Mouse (Mus musculus) stomach, embryonic 14.5 days (tissue): ENCODE measurements around the gene Aoc1. TPM values are rescaled to one million over a fixed set of nuclear protein-coding genes. Genes with fewer than 3 reads are reported as not detected.
"Not testable (repeated sequence)": the region's sequence is repeated elsewhere in the genome, so short reads cannot be mapped to it uniquely, and the experiment has no call there.

Experiments
- ATAC-seq: fragments of 200-750 bp; cut with Nextera tagmentation; 2 replicates; pipeline ENCODE4 v1.8.0; 2017; ENCODE audit warnings: low read depth, moderate TSS enrichment; ENCODE audit not compliant: insufficient number of reproducible peaks, insufficient read depth, low FRiP score
- H3K27ac ChIP-seq: fragments of 300-500 bp; sonication (generic); 2 replicates; pipeline ENCODE4 v1.5.1; 2014; ENCODE audit warnings: mild to moderate bottlenecking, low read length, moderate library complexity, mixed read lengths
- H3K27me3 ChIP-seq: fragments of 300-500 bp; sonication (generic); 2 replicates; pipeline ENCODE4 v1.6.1; 2014; ENCODE audit warnings: low read length, control low read depth, mixed read lengths; ENCODE audit not compliant: control insufficient read depth, insufficient read depth
- H3K36me3 ChIP-seq: fragments of 300-500 bp; sonication (generic); 2 replicates; pipeline ENCODE4 v1.6.1; 2014; ENCODE audit warnings: mild to moderate bottlenecking, control low read depth, low read length, moderate library complexity, mixed read lengths; ENCODE audit not compliant: control insufficient read depth, insufficient read depth
- H3K4me1 ChIP-seq: fragments of 300-500 bp; sonication (generic); 2 replicates; pipeline ENCODE4 v1.6.1; 2014; ENCODE audit warnings: low read length, control low read depth, mixed read lengths; ENCODE audit not compliant: control insufficient read depth, insufficient read depth
- H3K4me2 ChIP-seq: fragments of 300-500 bp; sonication (generic); replicated peaks from 2 replicates; pipeline ENCODE4 v1.6.1; 2014; ENCODE audit warnings: low read depth, low read length, control low read depth
- H3K4me3 ChIP-seq: fragments of 300-500 bp; sonication (generic); 2 replicates; pipeline ENCODE4 v1.5.1; 2014; ENCODE audit warnings: low read depth, low read length, control low read depth
- H3K9ac ChIP-seq: fragments of 300-500 bp; sonication (generic); replicated peaks from 2 replicates; pipeline ENCODE4 v1.6.1; 2014; ENCODE audit warnings: low read depth, mild to moderate bottlenecking, control low read depth, low read length, moderate library complexity, mixed read lengths
- H3K9me3 ChIP-seq: fragments of 300-500 bp; sonication (generic); 2 replicates; pipeline ENCODE4 v1.6.1; 2016; ENCODE audit warnings: low read depth, low read length, control low read depth; ENCODE audit not compliant: control insufficient read depth
- WGBS: fragments of 180-500 bp; shearing (Covaris S2); extraction: QIAGEN DNeasy Blood & Tissue Kit; methylation state at CpG from one replicate; pipeline ENCODE4 v1.1.7; 2014; 5-methylcytosine and 5-hydroxymethylcytosine counted together
- polyA plus RNA-seq: library from polyadenylated mRNA; unstranded; fragments of >200 nt; fragmentation: Nextera tagmentation; extraction: Ambion mirVana; gene quantifications from 2 replicates; pipeline ENCODE4 v1.2.1, GENCODE M21; 2014

Aoc1 gene
- polyA plus RNA-seq, 1 experiment from 2014 or later, result not detected

DNA sequence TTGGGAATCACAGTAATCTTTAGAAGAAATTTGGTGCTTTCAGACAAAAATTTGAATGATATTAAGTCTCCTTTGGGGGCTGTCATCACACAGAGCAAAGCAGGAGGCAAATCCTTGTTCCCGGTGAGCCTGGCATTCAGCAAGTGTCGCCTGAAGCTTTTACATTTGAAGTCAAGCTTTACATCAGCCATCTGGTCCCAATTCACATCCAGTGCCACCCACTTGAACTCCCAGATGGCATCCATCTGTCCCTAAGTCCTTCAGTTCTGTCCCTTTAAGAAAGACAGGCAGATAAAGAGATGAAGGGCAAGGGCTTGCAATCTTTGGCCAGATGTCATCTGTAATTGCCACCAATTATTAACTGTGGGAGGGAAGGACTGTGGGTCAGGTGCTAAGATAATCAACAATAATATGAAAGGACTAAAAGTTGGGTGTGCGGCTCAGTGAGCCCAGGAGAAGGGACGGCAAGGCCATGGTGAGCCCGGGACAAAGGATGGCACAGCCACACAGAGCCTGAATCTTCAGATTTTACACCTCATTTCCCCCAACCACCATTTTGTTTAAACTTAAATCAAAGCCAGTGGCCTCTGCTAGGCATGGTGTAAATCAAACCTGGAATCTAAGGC, 3.9 kb downstream of the Aoc1 start:
- H3K9me3 ChIP-seq, result no peaks in the 10 kb centered on the region
- H3K36me3 ChIP-seq, result no peaks in the 10 kb centered on the region
- H3K4me1 ChIP-seq, result no peaks in the 10 kb centered on the region
- H3K27ac ChIP-seq, result no peak overlapping the region
- no peak overlapping the region for H3K4me2 ChIP-seq
- no peak overlapping the region for H3K9ac ChIP-seq
- no peak overlapping the region for H3K4me3 ChIP-seq
- 70% methylated on average over 5 of the region's 5 CpGs for WGBS
- no peaks in the 10 kb centered on the region for H3K27me3 ChIP-seq
- ATAC-seq, result no peak

- no peak overlapping the region for H3K4me2 ChIP-seq
- no peak overlapping the region for H3K9ac ChIP-seq
- no peak overlapping the region for H3K4me3 ChIP-seq
- 64% methylated on average over 4 of the region's 4 CpGs for WGBS
- H3K36me3 ChIP-seq, result no peaks in the 10 kb centered on the region
- H3K27ac ChIP-seq, result no peak overlapping the region
- no peaks in the 10 kb centered on the region for H3K27me3 ChIP-seq
- no peaks in the 10 kb centered on the region for H3K4me1 ChIP-seq
- no peak for ATAC-seq
- no peaks in the 10 kb centered on the region for H3K9me3 ChIP-seq
Observed at GRCm38 (mm10) chr6:48894203-48894602, 21.5 kb downstream of the Aoc1 start.

GRCm38 (mm10) chr6:48894938-48895818, 22.5 kb downstream of the Aoc1 start:
- no peaks in the 10 kb centered on the region for H3K36me3 ChIP-seq
- H3K9me3 ChIP-seq, result no peaks in the 10 kb centered on the region
- H3K4me2 ChIP-seq, result no peak overlapping the region
- no peak overlapping the region for H3K27ac ChIP-seq
- H3K9ac ChIP-seq, result no peak overlapping the region
- no peak for ATAC-seq
- no peaks in the 10 kb centered on the region for H3K27me3 ChIP-seq
- WGBS, result 81% methylated on average over 8 of the region's 8 CpGs
- no peak overlapping the region for H3K4me3 ChIP-seq
- H3K4me1 ChIP-seq, result no peaks in the 10 kb centered on the region

GRCm38 (mm10) chr6:48895941-48896340, 23.2 kb downstream of the Aoc1 start:
- H3K36me3 ChIP-seq, result no peaks in the 10 kb centered on the region
- no peak overlapping the region for H3K4me2 ChIP-seq
- H3K9me3 ChIP-seq, result no peaks in the 10 kb centered on the region
- no peak overlapping the region for H3K9ac ChIP-seq
- H3K27ac ChIP-seq, result no peak overlapping the region
- H3K4me1 ChIP-seq, result no peaks in the 10 kb centered on the region
- H3K4me3 ChIP-seq, result no peak overlapping the region
- no peak for ATAC-seq
- WGBS, result 83% methylated on average over 5 of the region's 5 CpGs
- no peaks in the 10 kb centered on the region for H3K27me3 ChIP-seq

- WGBS, result 88% methylated on average over 5 of the region's 5 CpGs
- Histone ChIP-seq H3K27me3 (no peaks in the 10 kb centered on the region), H3K36me3 (no peaks in the 10 kb centered on the region), H3K4me2 (no peak overlapping the region), H3K4me1 (no peaks in the 10 kb centered on the region), H3K9me3 (no peaks in the 10 kb centered on the region), H3K9ac (no peak overlapping the region), H3K27ac (no peak overlapping the region), H3K4me3 (no peak overlapping the region)
- ATAC-seq, result no peak
Observed at GRCm38 (mm10) chr6:48896956-48897355, 24.3 kb downstream of the Aoc1 start.

DNA sequence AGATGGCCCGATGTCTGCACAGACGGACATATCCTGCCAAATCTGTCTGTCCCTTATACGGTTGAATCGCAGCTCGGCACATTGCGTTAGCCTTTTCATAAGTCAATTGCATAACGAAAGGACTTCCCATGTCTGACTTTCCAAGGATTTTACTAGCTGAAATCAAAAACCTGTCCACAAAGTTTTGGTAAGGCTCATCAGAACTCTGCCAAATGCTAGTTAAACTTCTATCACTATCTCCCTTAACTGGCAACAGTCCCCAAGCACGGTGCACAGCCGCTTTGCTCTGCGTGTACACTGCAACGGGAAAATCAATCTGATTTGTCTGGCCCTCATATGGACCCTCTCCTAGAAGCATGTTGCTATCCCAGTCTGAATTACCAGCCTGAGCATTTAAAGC, 28.6 kb downstream of the Aoc1 start:
- H3K27me3 ChIP-seq, H3K4me1 ChIP-seq, H3K4me3 ChIP-seq, H3K9me3 ChIP-seq, H3K27ac ChIP-seq, H3K36me3 ChIP-seq, H3K4me2 ChIP-seq, ATAC-seq, H3K9ac ChIP-seq: not testable (repeated sequence)
- WGBS, result 94% methylated on average over 11 of the region's 11 CpGs

DNA sequence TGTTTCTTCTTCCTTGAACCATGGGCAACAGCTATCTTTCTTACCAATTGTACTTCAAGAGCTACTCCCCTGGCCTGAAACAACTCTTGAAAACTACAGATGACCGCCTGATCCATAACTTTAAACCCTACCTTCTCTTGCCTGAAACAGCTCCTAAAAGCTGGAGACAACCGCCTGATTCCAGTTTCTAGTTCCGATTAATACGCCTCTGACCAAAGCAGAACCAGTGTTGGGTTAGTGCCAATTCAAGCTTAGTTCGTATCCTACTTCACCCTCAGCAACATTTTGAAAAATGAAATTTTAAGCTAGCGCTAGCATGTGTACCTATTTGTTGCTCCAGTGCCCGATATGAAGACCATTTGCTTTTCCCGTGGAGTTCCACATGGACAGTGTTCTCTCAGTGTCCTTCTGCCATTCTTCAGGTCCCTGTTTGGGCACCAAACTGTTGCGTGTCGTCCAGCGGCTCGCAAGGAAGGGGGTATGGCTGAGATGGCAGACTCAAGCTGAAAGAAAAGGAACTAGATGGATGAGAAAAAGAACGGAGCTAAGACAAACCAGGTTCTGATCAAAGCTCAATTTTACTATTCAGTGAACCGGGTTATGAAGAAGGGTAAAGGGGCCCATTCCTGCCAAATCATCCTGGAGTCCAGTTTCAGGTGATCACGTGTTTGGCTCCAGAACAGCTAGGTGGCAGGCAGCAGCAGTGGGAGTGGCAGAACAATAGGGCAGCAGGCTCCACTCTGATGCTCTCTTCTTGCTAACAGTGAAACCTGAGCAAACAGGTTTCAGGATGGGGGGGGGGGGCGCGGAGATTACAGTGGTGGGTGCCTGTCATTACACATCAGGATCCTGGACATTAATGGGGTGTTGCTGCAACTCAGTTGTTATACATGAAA, 30.1 kb downstream of the Aoc1 start:
- 81% methylated on average over 17 of the region's 17 CpGs for WGBS
- H3K27me3 ChIP-seq, result no peaks in the 10 kb centered on the region

GRCm38 (mm10) chr6:48903437-48903836, 30.7 kb downstream of the Aoc1 start:
- H3K27ac ChIP-seq, result no peak overlapping the region
- H3K36me3 ChIP-seq, result no peaks in the 10 kb centered on the region
- H3K9ac ChIP-seq, result no peak overlapping the region
- H3K27me3 ChIP-seq, result no peaks in the 10 kb centered on the region
- no peaks in the 10 kb centered on the region for H3K4me1 ChIP-seq
- no peak overlapping the region for H3K4me3 ChIP-seq
- ATAC-seq, result no peak
- WGBS, result 67% methylated on average over 4 of the region's 4 CpGs
- H3K4me2 ChIP-seq, result no peak overlapping the region
- H3K9me3 ChIP-seq, result no peaks in the 10 kb centered on the region

More for the DNA sequence above, 30.1 kb downstream of the Aoc1 start:
- Histone ChIP-seq H3K9ac (no peak overlapping the region), H3K4me3 (no peak overlapping the region), H3K4me2 (no peak overlapping the region), H3K27ac (no peak overlapping the region), H3K9me3 (no peaks in the 10 kb centered on the region), H3K4me1 (no peaks in the 10 kb centered on the region), H3K36me3 (no peaks in the 10 kb centered on the region)
- no peak for ATAC-seq
